Mouse (Mus musculus) bone marrow, adult 2 months (tissue): ENCODE measurements at regions not wholly inside any gene's neighbourhood (a gene's known extent, or its start where the extent isn't known, plus 50 kb on each side); places are given as distances from the start of the nearest gene placed in this dataset.

Experiments
- H3K27ac ChIP-seq: fragments of 200-500 bp; 2 replicates; pipeline ENCODE4 v1.5.1; 2012; ENCODE audit warnings: low read depth, mild to moderate bottlenecking, control low read depth, inconsistent platforms, low read length; ENCODE audit not compliant: control insufficient read depth, poor library complexity, insufficient read depth
- H3K4me1 ChIP-seq: fragments of 200-500 bp; 2 replicates; pipeline ENCODE4 v1.6.1; 2011; ENCODE audit warnings: low read length; ENCODE audit not compliant: control insufficient read depth, insufficient read depth
- H3K4me3 ChIP-seq: fragments of 200-500 bp; replicated peaks from 2 replicates; pipeline ENCODE3; 2011; ENCODE audit warnings: mild to moderate bottlenecking, low read depth, low read length, control low read depth; ENCODE audit not compliant: control insufficient read depth
- CTCF ChIP-seq: fragments of 200-500 bp; IDR thresholded peaks from 2 replicates; pipeline ENCODE4 v1.5.1; 2011; ENCODE audit warnings: low read length, control low read depth; ENCODE audit not compliant: control insufficient read depth, insufficient read depth
- POLR2A ChIP-seq: fragments of 200-500 bp; IDR thresholded peaks from 2 replicates; pipeline ENCODE4 v1.6.1; 2011; ENCODE audit warnings: low read depth, mild to moderate bottlenecking, control low read depth, low read length, borderline replicate concordance; ENCODE audit not compliant: control insufficient read depth
- WGBS: fragments of 180-500 bp; shearing (Covaris S2); methylation state at CpG from one replicate; pipeline ENCODE4 v1.1.7; 2018; 5-methylcytosine and 5-hydroxymethylcytosine counted together

DNA sequence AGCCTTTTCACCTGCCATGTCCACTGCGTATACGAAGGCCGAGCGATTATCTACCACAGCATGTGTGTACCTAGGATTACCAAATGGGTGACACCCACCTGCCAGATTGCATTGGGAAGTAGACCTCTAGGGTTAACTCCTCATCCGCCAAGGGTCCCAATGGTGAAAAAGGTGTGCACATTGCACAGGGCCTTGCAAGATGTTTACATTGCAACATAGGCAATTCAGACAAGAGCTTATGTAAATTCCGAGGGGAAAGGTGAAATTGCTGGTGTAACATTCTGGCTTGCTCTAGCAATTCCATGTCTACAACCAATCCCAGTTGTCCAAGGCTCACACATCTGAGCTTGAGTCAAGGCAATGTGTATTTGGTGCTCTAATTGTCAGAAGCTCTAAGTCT lies 245.7 kb downstream of the Rsl24d1 start:
- 90% methylated on average over 6 of the region's 6 CpGs for WGBS
- no peak overlapping the region for H3K4me3 ChIP-seq
- no peaks in the 10 kb centered on the region for H3K4me1 ChIP-seq
- H3K27ac ChIP-seq, result no peak overlapping the region
- TF ChIP-seq POLR2A (no peak), CTCF (no peak)

GRCm38 (mm10) chr9:73380768-73381167 lies 267.5 kb downstream of the Rsl24d1 start:
- no peak overlapping the region for H3K27ac ChIP-seq
- WGBS, result 69% methylated on average over 1 of the region's 1 CpGs
- TF ChIP-seq CTCF, result no peak
- no peak for TF ChIP-seq POLR2A

DNA sequence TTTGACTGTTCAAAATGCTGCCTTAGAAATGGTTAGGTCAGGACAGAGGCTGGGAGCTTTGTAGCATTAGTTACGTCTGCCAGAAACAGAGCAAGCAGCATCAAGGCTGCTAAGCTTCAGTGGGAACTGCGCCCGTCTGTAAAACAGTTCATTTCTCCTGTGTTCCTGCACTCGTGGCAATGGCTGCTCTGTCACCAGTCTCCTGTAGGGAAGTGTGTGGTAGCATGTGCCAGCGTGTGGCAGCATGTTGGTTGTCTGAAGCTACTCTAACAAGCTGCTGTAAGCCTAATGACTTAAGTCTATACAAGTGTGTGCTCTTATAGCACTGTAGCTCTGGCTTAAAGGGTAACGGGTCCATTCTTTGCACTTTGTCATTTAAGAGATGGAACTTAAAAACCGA lies 278.8 kb downstream of the Rsl24d1 start:
- no peak overlapping the region for H3K4me3 ChIP-seq
- no peak for TF ChIP-seq CTCF
- TF ChIP-seq POLR2A, result no peak
- H3K27ac ChIP-seq, result no peak overlapping the region
- 69% methylated on average over 7 of the region's 7 CpGs for WGBS
- no peaks in the 10 kb centered on the region for H3K4me1 ChIP-seq

More at GRCm38 (mm10) chr9:73380768-73381167, 267.5 kb downstream of the Rsl24d1 start:
- no peaks in the 10 kb centered on the region for H3K4me1 ChIP-seq
- no peak overlapping the region for H3K4me3 ChIP-seq

DNA sequence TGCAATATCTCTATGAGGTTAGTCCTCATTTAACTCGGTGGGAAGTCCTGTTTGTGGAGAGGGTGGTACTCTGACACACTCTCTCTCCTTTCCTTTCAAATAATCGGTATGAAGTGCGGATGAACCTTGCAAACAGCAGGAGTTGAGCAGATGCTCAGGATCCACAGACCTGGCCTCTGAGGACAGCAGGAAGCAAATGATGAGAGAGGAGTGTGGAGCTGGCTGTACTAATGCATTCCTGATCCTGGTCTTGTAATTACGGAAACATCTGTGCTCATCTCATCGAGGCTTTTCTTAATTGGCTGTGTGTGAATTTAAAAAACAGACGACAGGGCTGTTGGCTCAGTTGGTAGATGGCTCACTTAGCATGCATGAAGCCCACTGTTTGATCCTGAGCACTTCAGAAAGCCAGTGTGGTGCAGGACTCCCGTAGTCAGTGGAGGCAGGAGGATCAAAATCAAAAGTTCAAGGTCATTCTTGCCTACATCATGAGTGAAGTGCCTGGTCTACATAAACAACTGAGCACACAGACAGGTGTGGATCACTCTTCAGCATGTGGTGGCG lies 300.2 kb downstream of the Rsl24d1 start:
- no peak for TF ChIP-seq POLR2A
- no peak for TF ChIP-seq CTCF
- no peaks in the 10 kb centered on the region for H3K4me1 ChIP-seq
- 74% methylated on average over 8 of the region's 8 CpGs for WGBS
- H3K4me3 ChIP-seq, result no peak overlapping the region
- no peak overlapping the region for H3K27ac ChIP-seq

GRCm38 (mm10) chr9:73416084-73416777 lies 303.0 kb downstream of the Rsl24d1 start:
- Histone ChIP-seq H3K4me1 (no peaks in the 10 kb centered on the region), H3K4me3 (no peak overlapping the region), H3K27ac (no peak overlapping the region)
- WGBS, result 56% methylated on average over 10 of the region's 10 CpGs
- TF ChIP-seq CTCF (no peak), POLR2A (no peak)
